Mouse (Mus musculus): Measurements from ENCODE around the gene Olfr141. TPM values are rescaled to one million over a fixed set of nuclear protein-coding genes. Genes with fewer than 3 reads are reported as not detected.

Gene Olfr141
- not detected for polyA plus RNA-seq (2012; fragmentation: generic; extraction: Trizol)

DNA sequence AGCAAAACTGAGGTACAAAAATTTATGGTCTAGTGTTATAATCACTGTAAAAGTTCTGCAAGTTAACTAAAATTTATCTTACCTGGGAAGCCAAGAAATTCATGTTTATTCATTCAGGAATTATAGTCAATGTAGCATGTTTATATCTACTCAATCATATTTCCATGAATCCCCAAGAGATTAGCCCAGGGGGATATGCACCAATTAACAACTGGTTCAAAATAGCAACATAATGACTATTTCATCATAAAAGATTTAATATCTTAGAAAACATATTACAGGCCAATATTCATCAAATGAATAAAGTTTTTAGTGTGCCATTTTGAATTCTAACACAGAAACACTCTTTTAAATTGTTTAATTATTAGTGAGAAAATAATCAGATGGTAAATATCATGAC is at the start of gene Olfr141:
Gene Olfr141, minus strand, starts transcription at position 101 of the 400 bp plus-strand sequence.

DNA sequence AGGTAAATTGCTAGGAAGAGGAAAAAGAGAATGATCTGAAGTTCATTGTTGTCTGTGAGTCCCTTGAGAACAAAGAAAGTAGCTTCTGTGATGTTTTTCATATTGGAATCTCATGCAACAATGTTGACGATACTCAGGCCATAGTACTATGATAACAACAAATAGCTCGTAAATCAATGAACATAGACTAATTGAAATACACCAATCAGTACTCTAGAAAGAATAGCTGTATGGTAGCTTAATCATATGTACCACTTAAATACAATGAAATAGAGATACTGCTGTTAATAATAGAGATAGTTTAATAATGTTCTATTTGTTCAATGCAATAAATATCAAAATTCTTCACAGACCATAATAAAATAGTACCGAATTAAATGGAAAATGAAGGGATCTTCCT is 41.8 kb upstream of the Olfr141 start, which contains the start of gene Olfr1095:
Gene Olfr1095, minus strand, starts transcription at position 101 of the 400 bp plus-strand sequence.

DNA sequence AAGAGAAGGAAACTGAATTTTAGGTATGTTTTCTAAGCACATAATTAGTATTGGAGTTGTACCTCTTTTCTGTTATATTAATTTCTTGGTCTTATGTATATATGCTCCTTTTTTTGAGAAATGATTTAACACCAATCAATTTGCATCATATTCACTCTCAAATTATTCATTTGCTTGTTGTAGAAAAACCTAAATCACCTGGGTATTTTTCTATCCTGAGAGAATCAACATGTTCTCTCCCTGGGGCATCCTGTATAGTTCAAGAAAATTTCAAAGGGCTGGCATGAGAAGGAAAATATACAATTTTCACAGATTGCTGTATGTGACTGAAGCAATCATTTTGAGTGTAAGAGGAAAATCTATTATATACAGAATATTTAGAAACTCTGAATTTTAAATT is 14.5 kb upstream of the Olfr141 start, which contains the start of gene Olfr1094:
Gene Olfr1094, plus strand, starts transcription at position 301 of the 400 bp plus-strand sequence.

DNA sequence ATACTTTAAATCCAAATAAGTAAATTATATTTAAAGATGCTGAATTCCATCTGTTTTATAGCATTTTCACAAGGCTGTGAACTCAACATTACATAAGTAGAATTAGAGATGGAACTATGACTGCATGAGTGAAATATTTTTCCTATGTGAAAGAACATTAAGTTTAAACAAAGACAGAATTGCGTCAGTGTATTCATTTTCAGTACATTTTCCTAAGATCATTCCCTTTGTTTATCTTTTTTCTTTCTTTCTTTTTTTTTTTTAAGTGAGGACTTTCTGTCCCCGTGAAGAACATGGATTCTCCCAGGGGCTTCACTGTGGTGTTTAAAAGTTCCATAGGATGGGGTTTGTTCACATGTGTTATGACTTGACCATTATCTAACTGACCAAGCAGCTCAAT is 27.6 kb downstream of the Olfr141 start, which contains the start of gene Olfr1093:
Gene Olfr1093, plus strand, starts transcription at position 301 of the 400 bp plus-strand sequence.

DNA sequence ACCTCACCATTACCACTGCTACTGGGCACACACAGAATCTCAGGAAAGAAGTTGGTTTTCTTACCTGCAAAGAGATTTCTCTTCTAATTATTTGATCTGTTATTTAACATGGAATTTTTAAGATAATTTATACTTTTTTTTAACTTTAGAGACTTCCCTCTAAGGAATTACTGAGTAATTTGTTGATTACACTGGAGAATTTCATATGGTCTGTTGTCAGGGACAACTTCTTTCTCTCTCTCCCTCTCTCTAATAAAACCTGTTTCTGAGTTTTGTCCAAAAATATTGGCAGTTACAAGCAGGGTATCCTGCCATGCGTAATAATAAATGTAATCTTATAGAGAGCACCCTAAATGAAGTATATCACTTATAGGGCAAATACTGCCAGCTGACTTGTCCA is 50.9 kb downstream of the Olfr141 start, which contains the start of gene Olfr1090:
Gene Olfr1090, minus strand, starts transcription at position 101 of the 400 bp plus-strand sequence.

Other genes with a start within 250 kb of the Olfr141 start
- not detected for gene Olfr1082, start 211.1 kb downstream of the Olfr141 start, polyA plus RNA-seq (2012; fragmentation: generic; extraction: Trizol)
- not detected for gene Olfr1084, start 170.3 kb downstream of the Olfr141 start, polyA plus RNA-seq (2012; fragmentation: generic; extraction: Trizol)
- not detected for gene Olfr1085, start 148.0 kb downstream of the Olfr141 start, polyA plus RNA-seq (2012; fragmentation: generic; extraction: Trizol)
- gene Olfr1086, start 129.9 kb downstream of the Olfr141 start, polyA plus RNA-seq (2012; fragmentation: generic; extraction: Trizol), result not detected
- gene Olfr1087, start 111.6 kb downstream of the Olfr141 start, polyA plus RNA-seq (2012; fragmentation: generic; extraction: Trizol), result not detected
- not detected for gene Olfr1089, start 76.3 kb downstream of the Olfr141 start, polyA plus RNA-seq (2012; fragmentation: generic; extraction: Trizol)
- gene Olfr1090, start 51.0 kb downstream of the Olfr141 start, polyA plus RNA-seq (2012; fragmentation: generic; extraction: Trizol), result not detected
- gene Olfr1093, start 27.5 kb downstream of the Olfr141 start, polyA plus RNA-seq (2012; fragmentation: generic; extraction: Trizol), result not detected
- gene Olfr1094, start 14.6 kb upstream of the Olfr141 start, polyA plus RNA-seq (2012; fragmentation: generic; extraction: Trizol), result not detected
- gene Olfr1095, start 41.7 kb upstream of the Olfr141 start, polyA plus RNA-seq (2012; fragmentation: generic; extraction: Trizol), result not detected
- gene Gm13723, start 64.8 kb upstream of the Olfr141 start, polyA plus RNA-seq (2012; fragmentation: generic; extraction: Trizol), result not detected
- not detected for gene Olfr1097, start 82.2 kb upstream of the Olfr141 start, polyA plus RNA-seq (2012; fragmentation: generic; extraction: Trizol)
- gene Olfr1098, start 114.5 kb upstream of the Olfr141 start, polyA plus RNA-seq (2012; fragmentation: generic; extraction: Trizol), result not detected
- not detected for gene Olfr1099, start 150.7 kb upstream of the Olfr141 start, polyA plus RNA-seq (2012; fragmentation: generic; extraction: Trizol)
- not detected for gene Olfr1100, start 169.9 kb upstream of the Olfr141 start, polyA plus RNA-seq (2012; fragmentation: generic; extraction: Trizol)
- not detected for gene Olfr1101, start 181.2 kb upstream of the Olfr141 start, polyA plus RNA-seq (2012; fragmentation: generic; extraction: Trizol)
- gene Olfr1102, start 188.4 kb upstream of the Olfr141 start, polyA plus RNA-seq (2012; fragmentation: generic; extraction: Trizol), result not detected
- gene Olfr1104, start 217.1 kb upstream of the Olfr141 start, polyA plus RNA-seq (2012; fragmentation: generic; extraction: Trizol), result not detected
- gene Olfr1105, start 226.5 kb upstream of the Olfr141 start, polyA plus RNA-seq (2012; fragmentation: generic; extraction: Trizol), result not detected
- gene Olfr1106, start 242.3 kb upstream of the Olfr141 start, polyA plus RNA-seq (2012; fragmentation: generic; extraction: Trizol), result not detected